Mouse (Mus musculus) small intestine, adult 10 weeks (tissue): ENCODE measurements around the gene Jhy. TPM values are rescaled to one million over a fixed set of nuclear protein-coding genes. Genes with fewer than 3 reads are reported as not detected.

ENCODE experiments used
- polyA plus RNA-seq: library from polyadenylated mRNA; stranded (reverse); fragments of 350-450 nt; fragmentation: Illumina TruSeq; extraction: RNeasy Lipid Tissue Mini Kit (QIAGEN cat#74804); gene quantifications from one replicate; pipeline ENCODE4 v1.2.3, GENCODE M21; 2014; ENCODE audit warnings: low replicate concordance

Gene Jhy
- polyA plus RNA-seq, result not detected

DNA sequence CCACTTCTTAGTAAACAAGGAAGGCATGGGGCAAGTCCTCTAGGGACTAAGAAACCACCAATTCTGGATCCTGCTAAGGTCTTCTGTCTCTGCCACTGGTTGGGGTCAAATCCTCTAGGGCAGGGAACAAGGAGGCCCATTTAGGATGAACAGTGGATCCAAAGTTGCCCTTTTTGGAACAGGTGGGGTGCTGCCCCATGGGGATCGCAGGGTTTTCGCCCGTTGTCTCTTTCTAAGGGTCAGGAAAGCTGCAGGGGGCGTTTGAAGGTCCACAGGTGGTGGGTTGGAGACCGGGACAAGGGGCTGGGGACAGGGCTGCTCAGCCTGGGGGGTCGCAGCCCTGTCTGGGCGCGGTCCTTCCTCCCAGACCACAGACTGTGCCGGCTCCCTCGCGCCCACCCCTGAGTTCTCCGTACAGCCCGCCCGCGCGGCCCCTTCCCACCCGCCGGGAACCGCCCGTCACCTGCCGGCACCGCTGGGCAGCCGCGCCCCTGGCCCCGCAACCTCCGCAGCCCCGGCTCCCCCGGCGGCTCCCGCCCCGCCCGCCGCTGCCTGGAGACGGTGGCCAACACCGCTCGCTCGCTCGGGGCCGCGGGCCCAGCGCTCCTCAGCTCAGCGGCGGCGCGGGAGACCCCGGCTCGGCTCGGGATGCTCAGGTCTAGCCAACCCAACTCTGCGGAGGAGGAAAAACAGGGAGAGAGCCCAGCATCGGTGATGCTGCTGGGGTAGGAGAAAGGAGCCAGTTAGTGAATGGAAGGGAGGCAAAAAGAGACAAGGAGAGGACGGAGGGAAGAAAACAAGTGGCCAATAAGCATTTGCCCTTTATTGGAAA, at the start of gene Jhy:
Gene Jhy, minus strand, starts transcription at position 533 of the 832 bp plus-strand sequence.

GRCm38 (mm10) chr9:41004415-41004814, 40.5 kb upstream of the Jhy start, which contains the start of gene Crtam:
Gene Crtam (minus strand): TSS chr9:41004628.

DNA sequence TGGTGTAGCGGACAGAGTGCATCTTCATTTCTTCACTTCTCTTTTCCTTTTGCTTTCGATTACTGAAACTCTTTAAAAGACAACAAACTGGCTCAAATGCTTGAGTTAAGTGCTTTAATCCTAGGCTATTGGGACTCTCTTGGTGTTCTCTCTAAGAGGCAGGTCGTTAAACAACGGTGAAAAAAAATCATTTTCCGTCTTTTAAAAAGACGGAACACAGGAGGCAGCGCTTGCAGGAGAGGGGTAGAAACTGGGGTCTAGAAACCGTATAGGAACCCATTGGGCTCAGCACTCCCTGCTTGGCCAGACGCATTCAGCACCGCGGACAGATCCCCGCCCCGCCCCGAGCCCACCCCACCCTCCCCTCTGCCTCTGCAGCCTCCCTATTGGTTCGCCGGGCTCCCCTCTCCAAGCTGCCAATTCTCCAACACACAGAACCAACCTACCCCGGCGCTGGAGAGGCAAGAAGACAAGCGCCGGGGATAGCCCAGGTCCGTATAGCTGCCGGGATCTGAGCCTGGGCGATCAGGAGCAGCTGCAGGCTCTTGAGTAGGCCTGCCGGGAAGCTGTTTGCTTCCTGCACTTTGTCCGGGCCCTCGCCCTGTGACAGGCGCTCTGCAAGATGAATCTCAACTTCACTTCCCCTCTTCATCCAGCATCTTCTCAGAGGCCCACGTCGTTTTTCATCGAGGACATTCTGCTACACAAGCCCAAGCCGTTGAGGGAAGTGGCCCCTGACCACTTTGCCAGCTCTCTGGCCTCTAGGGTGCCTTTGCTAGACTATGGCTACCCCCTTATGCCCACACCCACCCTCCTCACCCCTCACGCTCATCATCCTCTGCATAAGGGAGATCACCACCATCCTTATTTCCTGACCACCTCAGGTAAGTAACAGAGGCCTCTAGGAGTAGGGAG, 90.1 kb downstream of the Jhy start, which contains the start of gene Bsx:
Gene Bsx, plus strand, starts transcription at position 572 of the 915 bp plus-strand sequence.

Other genes starting within 250 kb of the Jhy start
- gene Hspa8, start 163.1 kb downstream of the Jhy start, polyA plus RNA-seq, result 904 TPM
- not detected for gene Bsx, start 90.0 kb downstream of the Jhy start, polyA plus RNA-seq
- 0.52 TPM for gene Crtam, start 40.5 kb upstream of the Jhy start, polyA plus RNA-seq
- gene Ubash3b, start 197.6 kb upstream of the Jhy start, polyA plus RNA-seq, result 1.4 TPM